Mouse (Mus musculus) lung, adult 2 months (tissue): ENCODE results near the gene Cyp2ab1.

Source experiments
- CTCF ChIP-seq: fragments of 200-500 bp; IDR thresholded peaks from 2 replicates; pipeline ENCODE4 v1.5.1; 2011; ENCODE audit warnings: mild to moderate bottlenecking, low read length, control low read depth; ENCODE audit not compliant: insufficient read depth
- POLR2A ChIP-seq: fragments of 200-500 bp; IDR thresholded peaks from 2 replicates; pipeline ENCODE4 v1.6.1; 2011; ENCODE audit warnings: low read depth, mild to moderate bottlenecking, control low read depth, low read length, borderline replicate concordance; ENCODE audit errors: extremely low read depth

DNA sequence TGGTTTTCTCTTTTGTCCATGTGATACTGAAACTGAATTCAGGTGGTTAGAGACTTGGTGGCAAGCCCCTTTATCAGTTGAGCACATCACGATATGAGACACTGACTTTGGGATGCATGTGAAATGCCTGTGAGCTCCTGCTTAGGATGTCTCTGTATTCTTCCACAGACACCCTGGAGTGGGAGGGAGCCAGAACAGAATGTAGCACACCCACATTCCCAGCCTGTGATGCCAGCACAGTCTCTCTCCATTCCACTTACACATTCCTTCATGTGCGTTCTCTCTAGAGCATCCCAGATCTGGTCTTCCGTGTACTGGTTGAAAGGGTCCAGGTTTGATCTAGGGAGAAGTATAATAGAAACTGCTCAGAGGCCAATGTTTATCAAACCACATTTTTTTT lies 13.4 kb upstream of the Cyp2ab1 start:
- TF ChIP-seq CTCF (no peak), POLR2A (no peak)
